Mouse (Mus musculus) intestine, embryonic 16.5 days (tissue): ENCODE data around the gene Slc39a9. TPM values are rescaled to one million over a fixed set of nuclear protein-coding genes. Genes with fewer than 3 reads are reported as not detected.

Source experiments
- ATAC-seq: fragments of 200-750 bp; cut with Nextera tagmentation; 2 replicates; pipeline ENCODE4 v1.8.0; 2017; ENCODE audit warnings: moderate TSS enrichment, moderate library complexity
- H3K27ac ChIP-seq: fragments of 300-500 bp; sonication (generic); 2 replicates; pipeline ENCODE4 v1.5.1; 2014; ENCODE audit warnings: mild to moderate bottlenecking, low read length
- H3K27me3 ChIP-seq: fragments of 300-500 bp; sonication (generic); replicated peaks from 2 replicates; pipeline ENCODE4 v1.6.1; 2014; ENCODE audit warnings: low read length, control low read depth, mixed read lengths; ENCODE audit not compliant: control insufficient read depth, insufficient read depth
- H3K36me3 ChIP-seq: fragments of 300-500 bp; sonication (generic); 2 replicates; pipeline ENCODE4 v1.6.1; 2014; ENCODE audit warnings: low read length, control low read depth; ENCODE audit not compliant: control insufficient read depth, insufficient read depth
- H3K4me1 ChIP-seq: fragments of 300-500 bp; sonication (generic); 2 replicates; pipeline ENCODE4 v1.6.1; 2014; ENCODE audit warnings: low read length, control low read depth, mixed read lengths; ENCODE audit not compliant: control insufficient read depth, insufficient read depth
- H3K4me2 ChIP-seq: fragments of 300-500 bp; sonication (generic); 2 replicates; pipeline ENCODE4 v1.6.1; 2014; ENCODE audit warnings: low read depth, low read length, control low read depth
- H3K4me3 ChIP-seq: fragments of 300-500 bp; sonication (generic); 2 replicates; pipeline ENCODE4 v1.5.1; 2014; ENCODE audit warnings: mild to moderate bottlenecking, low read length
- H3K9ac ChIP-seq: fragments of 300-500 bp; sonication (generic); 2 replicates; pipeline ENCODE4 v1.6.1; 2014; ENCODE audit warnings: low read depth, low read length
- H3K9me3 ChIP-seq: fragments of 300-500 bp; sonication (generic); 2 replicates; pipeline ENCODE4 v1.6.1; 2016; ENCODE audit warnings: low read length, control low read depth; ENCODE audit not compliant: control insufficient read depth
- WGBS: fragments of 180-500 bp; shearing (Covaris S2); extraction: QIAGEN DNeasy Blood & Tissue Kit; methylation state at CpG from one replicate; pipeline ENCODE4 v1.1.7; 2014; 5-methylcytosine and 5-hydroxymethylcytosine counted together
- polyA plus RNA-seq: library from polyadenylated mRNA; unstranded; fragments of >200 nt; fragmentation: Nextera tagmentation; extraction: Ambion mirVana; gene quantifications from 2 replicates; pipeline ENCODE4 v1.2.1, GENCODE M21; 2015

The Slc39a9 gene
- 26.9 and 29.0 TPM in 2 replicates for polyA plus RNA-seq

DNA sequence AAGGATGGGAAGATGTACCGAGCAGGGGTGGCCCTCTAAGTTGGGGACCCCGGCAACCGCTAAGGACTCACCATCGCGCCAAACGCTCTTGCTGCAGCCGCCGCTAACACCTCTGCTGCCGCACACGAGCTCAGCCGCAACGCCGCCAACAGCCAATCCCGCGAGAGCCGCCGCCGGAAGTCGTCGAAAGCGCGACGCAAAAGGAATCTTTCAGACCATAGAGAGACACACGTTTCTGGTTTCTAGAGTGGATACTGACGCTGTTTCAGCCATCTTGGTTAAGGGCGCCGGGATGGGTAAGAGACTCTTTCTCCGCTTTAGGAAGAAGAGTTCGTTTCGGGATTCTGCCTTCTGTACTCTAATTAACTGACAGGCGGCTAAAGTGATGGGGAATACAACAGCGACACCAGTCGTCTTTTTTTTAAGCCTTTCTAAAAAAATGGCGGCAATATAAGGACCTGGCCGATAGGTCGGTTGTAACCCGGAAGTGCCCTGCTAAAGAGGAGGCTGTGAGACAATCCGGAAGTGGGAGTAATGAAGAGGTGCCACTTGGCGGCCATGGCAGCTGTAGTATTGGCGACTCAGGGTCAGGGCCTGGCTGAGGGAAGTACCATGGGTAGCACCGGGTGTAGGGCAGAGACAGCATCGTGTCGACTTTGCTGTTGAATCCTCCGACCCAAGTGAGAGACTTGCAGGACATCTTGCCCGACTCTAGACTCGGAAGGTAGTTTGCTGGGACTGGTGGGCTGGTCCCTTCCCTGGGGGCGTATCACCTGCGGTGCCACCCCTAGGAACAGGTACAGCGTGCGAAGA, at the start of gene Slc39a9, which contains the start of gene Erh:
TSS of gene Slc39a9 (plus strand) at position 191 of the 813 bp plus-strand sequence.
TSS of gene Erh (minus strand) at position 649 of the 813 bp plus-strand sequence.
- Histone ChIP-seq H3K27ac (peak within 1 kb of the TSS; percentile 70), H3K4me3 (peak within 1 kb of the TSS; percentile 79), H3K4me2 (peak within 1 kb of the TSS; percentile 80), H3K9ac (peak within 1 kb of the TSS; percentile 93), H3K27me3 (no peaks in the 10 kb centered on the region), H3K36me3 (0 out of 2 replicates have a peak, but pooled peaks cover 3% of the 10 kb centered on the region), H3K4me1 (peaks cover 19% of the 10 kb centered on the region), H3K9me3 (no peaks in the 10 kb centered on the region)
- ATAC-seq: peak; percentile 98
- under 1% methylated on average over 50 of the region's 50 CpGs for WGBS

- WGBS: 83% methylated on average over 4 of the region's 4 CpGs
- Histone ChIP-seq H3K27ac (no peak overlapping the region), H3K9me3 (no peaks in the 10 kb centered on the region), H3K27me3 (no peaks in the 10 kb centered on the region), H3K4me2 (no peak overlapping the region), H3K4me3 (no peak overlapping the region), H3K4me1 (peaks cover 7% of the 10 kb centered on the region; the same call in 1 of the 2 replicates), H3K36me3 (no peaks in the 10 kb centered on the region), H3K9ac (no peak overlapping the region)
- ATAC-seq: no peak
These were observed 49.5 kb upstream of the Slc39a9 start for GRCm38 (mm10) chr12:80594141-80594540.

- Histone ChIP-seq H3K4me3 (no peak overlapping the region), H3K36me3 (no peaks in the 10 kb centered on the region), H3K9me3 (no peaks in the 10 kb centered on the region), H3K27ac (no peak overlapping the region), H3K4me2 (no peak overlapping the region), H3K27me3 (no peaks in the 10 kb centered on the region), H3K4me1 (peaks cover 7% of the 10 kb centered on the region; the same call in 1 of the 2 replicates), H3K9ac (no peak overlapping the region)
- 90% methylated on average over 4 of the region's 4 CpGs for WGBS
- ATAC-seq: no peak
These were observed 48.9 kb upstream of the Slc39a9 start for GRCm38 (mm10) chr12:80594781-80595180.

DNA sequence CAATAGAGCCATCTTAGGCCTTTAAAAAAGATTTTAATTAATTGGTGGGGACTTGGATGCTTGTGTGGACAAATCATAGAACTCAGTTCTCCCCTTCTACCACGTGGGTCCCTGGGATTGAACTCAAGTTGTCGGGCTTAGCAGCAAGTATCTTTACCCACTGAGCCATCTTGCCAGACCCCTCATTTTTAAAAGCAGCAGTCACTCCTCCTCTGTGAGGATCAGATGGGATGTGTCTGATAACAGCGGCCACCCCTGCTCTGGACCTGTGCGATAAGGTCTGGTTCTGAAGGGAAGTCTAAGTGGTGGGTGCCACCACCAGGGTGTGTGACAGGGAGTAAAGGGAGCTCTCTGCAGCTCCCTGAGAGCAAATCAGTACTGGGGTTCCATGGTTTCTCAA, 48.1 kb upstream of the Slc39a9 start:
- Histone ChIP-seq H3K36me3 (no peaks in the 10 kb centered on the region), H3K4me1 (peaks cover 7% of the 10 kb centered on the region; the same call in 1 of the 2 replicates), H3K4me2 (no peak overlapping the region), H3K27ac (no peak overlapping the region), H3K9ac (no peak overlapping the region), H3K27me3 (no peaks in the 10 kb centered on the region), H3K4me3 (no peak overlapping the region), H3K9me3 (no peaks in the 10 kb centered on the region)
- WGBS: 90% methylated on average over 4 of the region's 4 CpGs
- ATAC-seq: no peak

DNA sequence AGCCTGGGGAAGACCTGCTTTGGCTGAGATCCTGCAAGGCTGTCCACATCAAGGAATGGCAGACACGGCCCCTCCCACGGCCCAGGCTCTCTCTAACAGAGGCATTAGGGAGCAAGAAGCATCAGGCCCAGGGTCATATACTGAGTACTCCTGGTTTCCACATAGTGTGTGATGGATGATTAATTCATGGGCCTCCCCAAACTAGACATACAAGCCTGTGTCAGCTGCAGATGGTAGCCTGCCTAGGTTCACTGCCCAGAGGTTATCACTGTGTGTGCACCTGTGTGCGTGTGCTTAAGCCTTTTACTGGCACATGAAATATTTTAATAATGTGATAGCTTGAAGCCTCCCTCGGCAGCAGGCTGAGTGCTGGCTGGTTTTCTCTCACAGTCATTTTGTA, 47.7 kb upstream of the Slc39a9 start:
- H3K9ac ChIP-seq: no peak overlapping the region

DNA sequence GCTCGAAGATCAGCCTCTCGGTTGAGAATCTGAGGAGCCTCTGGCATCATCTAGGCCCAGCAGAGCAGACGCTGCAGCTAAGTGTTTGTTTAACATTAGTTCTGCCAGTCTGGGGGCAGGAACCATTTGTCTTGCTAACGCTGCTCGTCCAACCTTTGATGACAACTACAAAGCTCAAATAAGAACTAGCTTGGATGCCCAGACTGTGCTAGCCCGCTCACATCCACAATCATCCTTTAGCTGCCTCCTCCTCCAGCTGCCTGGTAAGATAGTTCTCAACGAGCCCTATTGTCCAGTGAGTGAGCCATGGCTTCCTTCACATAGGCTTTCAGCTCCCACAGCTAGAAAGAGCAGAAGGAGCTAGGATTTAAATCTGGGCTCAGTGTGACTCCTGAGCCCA, 45.4 kb upstream of the Slc39a9 start:
- 36% methylated on average over 7 of the region's 7 CpGs for WGBS
- Histone ChIP-seq H3K27ac (no peak overlapping the region), H3K9ac (no peak overlapping the region), H3K4me3 (no peak overlapping the region), H3K36me3 (no peaks in the 10 kb centered on the region), H3K9me3 (no peaks in the 10 kb centered on the region), H3K4me1 (peaks cover 7% of the 10 kb centered on the region; the same call in 1 of the 2 replicates), H3K27me3 (no peaks in the 10 kb centered on the region), H3K4me2 (no peak overlapping the region)
- ATAC-seq: no peak

More for the DNA sequence above, 47.7 kb upstream of the Slc39a9 start:
- Histone ChIP-seq H3K4me1 (peaks cover 7% of the 10 kb centered on the region; the same call in 1 of the 2 replicates), H3K27me3 (no peaks in the 10 kb centered on the region), H3K27ac (no peak overlapping the region), H3K36me3 (no peaks in the 10 kb centered on the region), H3K4me3 (no peak overlapping the region), H3K9me3 (no peaks in the 10 kb centered on the region), H3K4me2 (no peak overlapping the region)
- ATAC-seq: no peak
- 75% methylated on average over 4 of the region's 4 CpGs for WGBS

- Histone ChIP-seq H3K4me1 (peaks cover 7% of the 10 kb centered on the region; the same call in 1 of the 2 replicates), H3K9me3 (no peaks in the 10 kb centered on the region), H3K27me3 (no peaks in the 10 kb centered on the region), H3K4me2 (no peak overlapping the region), H3K9ac (no peak overlapping the region), H3K4me3 (no peak overlapping the region), H3K27ac (no peak overlapping the region), H3K36me3 (no peaks in the 10 kb centered on the region)
- WGBS: 57% methylated on average over 6 of the region's 6 CpGs
- peak; percentile 50; the same call in 1 of the 2 replicates for ATAC-seq
These were observed 44.9 kb upstream of the Slc39a9 start for GRCm38 (mm10) chr12:80598756-80599155.

GRCm38 (mm10) chr12:80601597-80602269, 42.0 kb upstream of the Slc39a9 start:
- no peak for ATAC-seq
- H3K4me1 ChIP-seq: peaks cover 11% of the 10 kb centered on the region; the same call in 1 of the 2 replicates
- no peak overlapping the region for H3K9ac ChIP-seq
- H3K4me3 ChIP-seq: no peak overlapping the region
- no peaks in the 10 kb centered on the region for H3K27me3 ChIP-seq
- 86% methylated on average over 9 of the region's 9 CpGs for WGBS
- H3K27ac ChIP-seq: no peak overlapping the region
- H3K9me3 ChIP-seq: no peaks in the 10 kb centered on the region
- H3K36me3 ChIP-seq: no peaks in the 10 kb centered on the region
- H3K4me2 ChIP-seq: no peak overlapping the region

- H3K4me3 ChIP-seq: no peak overlapping the region
- H3K4me1 ChIP-seq: peaks cover 11% of the 10 kb centered on the region; the same call in 1 of the 2 replicates
- no peak overlapping the region for H3K4me2 ChIP-seq
- H3K36me3 ChIP-seq: no peaks in the 10 kb centered on the region
- no peak overlapping the region for H3K27ac ChIP-seq
- no peaks in the 10 kb centered on the region for H3K9me3 ChIP-seq
- no peak for ATAC-seq
- no peaks in the 10 kb centered on the region for H3K27me3 ChIP-seq
- WGBS: 93% methylated on average over 5 of the region's 5 CpGs
- no peak overlapping the region for H3K9ac ChIP-seq
These were observed 41.3 kb upstream of the Slc39a9 start for GRCm38 (mm10) chr12:80602432-80602831.
